Mouse (Mus musculus): ENCODE data around the gene 2510009E07Rik.

DNA sequence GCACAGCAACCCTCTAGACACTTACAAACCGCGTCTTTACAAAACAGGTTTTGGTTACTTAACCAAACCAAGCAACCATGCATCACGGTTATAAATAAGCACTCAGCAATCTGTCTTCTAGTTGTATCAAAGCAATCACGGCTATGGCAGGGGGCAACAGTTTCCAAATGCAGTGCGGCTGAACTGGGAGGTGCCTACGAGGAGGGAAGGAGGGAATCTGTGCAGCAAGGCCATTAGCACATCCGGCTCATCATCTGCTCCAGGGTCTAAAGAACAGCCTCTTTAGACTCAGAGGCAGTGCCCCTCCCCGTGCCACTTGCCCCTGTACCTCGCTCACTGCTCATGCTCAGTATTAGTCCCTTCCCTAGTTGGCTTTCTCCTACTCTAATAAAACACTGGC is 2.5 kb upstream of the 2510009E07Rik start:
- no peak for TF ChIP-seq POLR2A (IDR thresholded peaks at IDR 0.05; ENCODE audit: control insufficient read depth, low read depth, low read length)
- no peak for TF ChIP-seq CTCF (IDR thresholded peaks at IDR 0.05; ENCODE audit: control insufficient read depth, insufficient read depth, insufficient replicate concordance, low read depth, low read length)

All from testis, adult 2 months (tissue).